Mouse (Mus musculus) CH12.LX (cell line): ENCODE data around the gene Kctd20. TPM values are rescaled to one million over a fixed set of nuclear protein-coding genes. Genes with fewer than 3 reads are reported as not detected.

Experiments
- DNase-seq: peaks from one replicate; pipeline ENCODE4 v3.0.0-alpha.2; 2013; ENCODE audit errors: extremely low read depth
- H3K27ac ChIP-seq: 2 replicates; pipeline ENCODE4 v1.5.1; 2012; ENCODE audit warnings: low read depth, mild to moderate bottlenecking, control low read depth, moderate library complexity; ENCODE audit not compliant: insufficient read depth
- H3K27me3 ChIP-seq: replicated peaks from 2 replicates; pipeline ENCODE3; 2012; ENCODE audit warnings: inconsistent platforms
- H3K36me3 ChIP-seq, 2 experiments: replicated peaks in 1 of 2; 2 replicates each; pipeline versions ENCODE3 to v1.6.1; 2012; ENCODE audit warnings: inconsistent platforms in 1 of 2, low read length in 1 of 2, mild to moderate bottlenecking in 1 of 2, mixed read lengths in 1 of 2, moderate library complexity in 1 of 2; ENCODE audit not compliant: control insufficient read depth in 1 of 2, insufficient read depth in 1 of 2
- H3K4me1 ChIP-seq, 2 experiments: 2 replicates each; pipeline ENCODE4 v1.6.1; 2012; ENCODE audit warnings: inconsistent platforms in 1 of 2, moderate library complexity in 1 of 2; ENCODE audit not compliant: insufficient read depth in 2 of 2, control insufficient read depth in 1 of 2
- H3K4me2 ChIP-seq: 2 replicates; pipeline ENCODE4 v1.6.1; 2012; ENCODE audit warnings: low read depth, mild to moderate bottlenecking, control low read depth; ENCODE audit not compliant: poor library complexity, insufficient read depth, severe bottlenecking
- H3K4me3 ChIP-seq, 3 experiments: fragments of 150-350 bp in 1 of 3; sonication (generic) in 1 of 3; replicated peaks in 1 of 3; 2 replicates each; pipeline versions ENCODE3 to v1.5.1; 2011 to 2012; ENCODE audit warnings: low read depth in 2 of 3, low read length in 2 of 3, mild to moderate bottlenecking in 2 of 3, moderate library complexity in 2 of 3, control low read depth in 1 of 3, improper control_type of control experiment in 1 of 3, inconsistent platforms in 1 of 3, mixed read lengths in 1 of 3; ENCODE audit not compliant: poor library complexity in 1 of 3
- H3K79me2 ChIP-seq: replicated peaks from 2 replicates; pipeline ENCODE4 v1.6.1; 2012; ENCODE audit warnings: mild to moderate bottlenecking, moderate library complexity; ENCODE audit not compliant: control insufficient read depth, poor library complexity, insufficient read depth, severe bottlenecking; ENCODE audit errors: extremely low read depth
- H3K9ac ChIP-seq: 2 replicates; pipeline ENCODE4 v1.6.1; 2012; ENCODE audit warnings: low read depth, mild to moderate bottlenecking, control low read depth, moderate library complexity; ENCODE audit not compliant: insufficient read depth
- H3K9me3 ChIP-seq: replicated peaks from 2 replicates; pipeline ENCODE3; 2012; ENCODE audit warnings: low read length, inconsistent platforms, mixed read lengths
- BHLHE40 ChIP-seq: IDR thresholded peaks from 2 replicates; pipeline ENCODE4 v1.6.1; 2011; ENCODE audit warnings: mild to moderate bottlenecking, low read depth, low read length, improper control_type of control experiment
- CHD1 ChIP-seq: IDR thresholded peaks from 2 replicates; pipeline ENCODE4 v1.6.1; 2012; ENCODE audit warnings: low read depth, low read length, improper control_type of control experiment, inconsistent platforms
- ELF1 ChIP-seq: IDR thresholded peaks from 2 replicates; pipeline ENCODE4 v1.6.1; 2014; ENCODE audit warnings: low read depth, mild to moderate bottlenecking, inconsistent platforms, low read length, improper control_type of control experiment
- EP300 ChIP-seq: IDR thresholded peaks from 2 replicates; pipeline ENCODE4 v1.6.1; 2011; ENCODE audit warnings: low read length, improper control_type of control experiment
- GABPA ChIP-seq: IDR thresholded peaks from 2 replicates; pipeline ENCODE4 v1.6.1; 2012; ENCODE audit warnings: low read depth, low read length, improper control_type of control experiment, inconsistent platforms; ENCODE audit not compliant: insufficient replicate concordance
- KAT2A ChIP-seq: IDR thresholded peaks from 2 replicates; pipeline ENCODE4 v1.6.1; 2012; ENCODE audit warnings: low read length, improper control_type of control experiment, inconsistent platforms; ENCODE audit not compliant: insufficient replicate concordance
- MAFK ChIP-seq: IDR thresholded peaks from 2 replicates; pipeline ENCODE4 v1.6.1; 2011; ENCODE audit warnings: low read length, improper control_type of control experiment; ENCODE audit not compliant: insufficient replicate concordance
- MAX ChIP-seq: IDR thresholded peaks from 2 replicates; pipeline ENCODE4 v1.6.1; 2011; ENCODE audit warnings: low read length, improper control_type of control experiment
- MEF2A ChIP-seq: IDR thresholded peaks from 2 replicates; pipeline ENCODE4 v1.6.1; 2014; ENCODE audit warnings: low read depth, mild to moderate bottlenecking, inconsistent platforms, low read length, improper control_type of control experiment, borderline replicate concordance
- MXI1 ChIP-seq: IDR thresholded peaks from 2 replicates; pipeline ENCODE4 v1.6.1; 2011; ENCODE audit warnings: mild to moderate bottlenecking, low read depth, low read length, improper control_type of control experiment
- MYC ChIP-seq: IDR thresholded peaks from 2 replicates; pipeline ENCODE4 v1.6.1; 2011; ENCODE audit warnings: low read depth, mild to moderate bottlenecking, improper control_type of control experiment, low read length
- RAD21 ChIP-seq: IDR thresholded peaks from 2 replicates; pipeline ENCODE4 v1.6.1; 2011; ENCODE audit warnings: low read depth, mild to moderate bottlenecking, low read length, improper control_type of control experiment, moderate library complexity
- RCOR1 ChIP-seq: conservative IDR thresholded peaks from 2 replicates; pipeline ENCODE4 v1.6.1; 2012; ENCODE audit warnings: low read depth, mild to moderate bottlenecking, inconsistent platforms, low read length, improper control_type of control experiment
- TCF12 ChIP-seq: IDR thresholded peaks from 2 replicates; pipeline ENCODE4 v1.6.1; 2014; ENCODE audit warnings: low read depth, mild to moderate bottlenecking, inconsistent platforms, low read length, improper control_type of control experiment
- ZC3H11A ChIP-seq: IDR thresholded peaks from 2 replicates; pipeline ENCODE4 v1.6.1; 2012; ENCODE audit warnings: low read depth, mild to moderate bottlenecking, inconsistent platforms, low read length, improper control_type of control experiment
- ZKSCAN1 ChIP-seq: IDR thresholded peaks from 2 replicates; pipeline ENCODE4 v1.6.1; 2012; ENCODE audit warnings: low read depth, inconsistent platforms, low read length, improper control_type of control experiment, borderline replicate concordance
- ZNF384 ChIP-seq: IDR thresholded peaks from 2 replicates; pipeline ENCODE4 v1.6.1; 2012; ENCODE audit warnings: low read depth, low read length, improper control_type of control experiment, inconsistent platforms
- dilution Hi-C: fragments of 300-500 bp; cut with MboI; formaldehyde crosslinking; loops from 2 replicates; pipeline ENCODE4 v1.14.3; 2020; ENCODE audit warnings: low sequenced_read_pairs; ENCODE audit not compliant: extremely low pct_unique_long_range_greater_than_20kb, extremely low pct_ligation_motif_present
- in situ Hi-C: fragments of 300-500 bp; cut with MboI; formaldehyde crosslinking; loops from 3 replicates; pipeline ENCODE4 v1.14.3; 2019; ENCODE audit warnings: low sequenced_read_pairs, low pct_ligation_motif_present, low pct_unique_long_range_greater_than_20kb, mixed read lengths
- polyA plus RNA-seq: library from polyadenylated mRNA; unstranded; fragments of >175 nt; gene quantifications from 2 replicates; pipeline ENCODE4 v1.2.1, GENCODE M21; 2012; ENCODE audit warnings: low read depth; ENCODE audit not compliant: insufficient read length
- total RNA-seq, 2 experiments: library from RNA; depleted of rRNA; stranded (reverse); fragments of 300-350 nt in 1 of 2; fragments of >200 nt in 1 of 2; gene quantifications; 2 replicates each; pipeline ENCODE4 v1.2.3; 2012 to 2014

Kctd20 gene
- total and polyA plus RNA-seq, 3 experiments: 40.1 to 85.2 (median 68.5) TPM

DNA sequence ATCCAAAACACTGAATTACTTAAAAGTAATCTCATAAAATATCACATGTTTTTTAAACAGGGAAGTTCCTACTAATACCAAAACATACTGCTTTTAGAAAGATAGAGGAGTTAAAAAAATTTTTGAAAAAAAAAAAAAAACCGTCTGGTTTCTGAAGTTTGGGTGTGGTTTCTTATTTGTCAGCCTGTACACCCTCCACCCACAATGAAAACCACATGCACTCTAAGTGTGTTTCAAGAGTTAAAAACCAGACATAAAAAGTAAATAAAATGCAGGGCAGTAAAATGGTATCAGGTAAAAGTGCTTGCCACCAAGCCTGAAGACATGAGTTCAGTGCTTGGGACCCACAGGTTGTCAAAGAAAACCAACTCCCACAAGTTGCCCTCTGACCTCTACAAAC, 52.0 kb downstream of the Kctd20 start:
- TF ChIP-seq ZKSCAN1 (no peak), EP300 (no peak), ZNF384 (peak; percentile 88)
- in situ Hi-C loops (no loop called here), dilution Hi-C loops (no loop called here)
- DNase-seq: no peak
- H3K4me1 ChIP-seq: peaks cover 7 to 49% of the 10 kb centered on the region in 2 experiments; a peak in 3 of 4 replicates
- H3K27ac ChIP-seq: no peak overlapping the region
- no peak overlapping the region for H3K4me3 ChIP-seq
- H3K9me3 ChIP-seq: peaks cover 2% of the 10 kb centered on the region
- no peaks in the 10 kb centered on the region for H3K27me3 ChIP-seq
- no peak overlapping the region for H3K9ac ChIP-seq
- no peak overlapping the region; the same call in 1 of the 2 replicates for H3K4me2 ChIP-seq
- H3K79me2 ChIP-seq: peaks cover 56% of the 10 kb centered on the region
- peaks cover 21 to 28% of the 10 kb centered on the region in 2 experiments for H3K36me3 ChIP-seq

GRCm38 (mm10) chr17:29005002-29005401, 53.3 kb downstream of the Kctd20 start:
- no peak overlapping the region for H3K9ac ChIP-seq
- in situ Hi-C loops (no loop called here), dilution Hi-C loops (no loop called here)
- no peaks in the 10 kb centered on the region for H3K27me3 ChIP-seq
- H3K79me2 ChIP-seq: peaks cover 52% of the 10 kb centered on the region
- TF ChIP-seq MAFK (no peak), KAT2A (no peak), RAD21 (no peak), GABPA (no peak), ELF1 (no peak), MAX (no peak), RCOR1 (no peak), MYC (no peak)
- peaks cover 11 to 59% of the 10 kb centered on the region in 2 experiments for H3K4me1 ChIP-seq
- no peak overlapping the region for H3K4me2 ChIP-seq
- H3K27ac ChIP-seq: no peak overlapping the region
- H3K4me3 ChIP-seq: no peak overlapping the region
- H3K9me3 ChIP-seq: peaks cover 2% of the 10 kb centered on the region
- DNase-seq: no peak
- H3K36me3 ChIP-seq: peaks cover 10 to 16% of the 10 kb centered on the region in 2 experiments

- Histone ChIP-seq H3K36me3 (peaks cover 0 to 4% of the 10 kb centered on the region in 2 experiments), H3K9ac (peak overlapping the region; percentile 86), H3K9me3 (no peaks in the 10 kb centered on the region), H3K79me2 (peaks cover 47% of the 10 kb centered on the region), H3K4me3 (peak overlapping the region; percentile 88 to 95 (median 89)), H3K27me3 (no peaks in the 10 kb centered on the region)
- DNase-seq: no peak
- dilution Hi-C loops: no loop called here
- no peak for TF ChIP-seq BHLHE40
- TF ChIP-seq MXI1: 0 out of 2 replicates have a peak, but pooled peaks have one; percentile 40
- TF ChIP-seq ZC3H11A: no peak
- TF ChIP-seq TCF12: no peak
- no peak for TF ChIP-seq MEF2A
- 0 out of 2 replicates have a peak, but pooled peaks have one; percentile 28 for TF ChIP-seq CHD1
- TF ChIP-seq, all 38 proteins: peak for 2
- peak overlapping the region; percentile 99 for H3K4me2 ChIP-seq
- in situ Hi-C loops: no loop called here
- peaks cover 11 to 48% of the 10 kb centered on the region in 2 experiments for H3K4me1 ChIP-seq
- peak overlapping the region; percentile 41; the same call in 1 of the 2 replicates for H3K27ac ChIP-seq
Measured at GRCm38 (mm10) chr17:29006812-29007211, 55.1 kb downstream of the Kctd20 start.
